In the genomic region with DNA sequence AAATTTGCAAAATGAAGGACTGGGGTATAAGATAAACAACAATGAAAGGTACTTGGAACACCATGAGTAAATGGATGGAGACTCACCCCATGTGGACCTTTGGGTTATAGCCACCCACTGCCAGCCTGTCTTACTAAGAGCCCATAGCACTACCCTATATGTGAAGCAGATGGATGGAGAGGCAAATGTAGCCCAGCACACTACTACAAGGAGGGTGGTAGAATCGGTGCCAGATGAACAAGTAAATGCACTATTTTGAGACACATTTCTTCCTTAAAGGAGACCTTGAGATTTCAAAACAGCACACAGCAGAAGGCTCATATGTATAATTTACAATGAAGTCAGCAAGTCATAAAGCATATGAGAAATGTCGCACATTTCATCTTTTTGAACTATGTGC, we compare ENCODE assay signal across 23 mouse cellular contexts.
DNase-seq lines count a peak whose midpoint lies in the region; ATAC-seq lines count a peak whose summit lies in the region.
"Had no signal": no experiment of that assay in that cellular context is flagged by ENCODE, and none has a peak within 500 bp of the region (broad histone marks: within the 10 kb centered on the region; RNA-seq: fewer than 3 reads in every experiment).

No protein-coding gene starts in this region.

- intact Hi-C loops in left cerebral cortex, postnatal 25 days (cut with DNase I): no loop called here

- no peaks in the 10 kb centered on the region for H3K9me3 ChIP-seq in neural tube, embryonic 15.5 days (replicated peaks)
- H3K9me3 ChIP-seq: embryonic facial prominence, embryonic 13.5 days; embryonic facial prominence, embryonic 15.5 days; forebrain, embryonic 13.5 days; forebrain, embryonic 15.5 days had no signal

- peak; percentile 92 for ATAC-seq in frontal cortex, adult (ENCODE audit: low TSS enrichment)
- no peak for ATAC-seq in neural tube, embryonic 15.5 days (ENCODE audit: low FRiP score)
- ATAC-seq: forebrain, embryonic 13.5 days; forebrain, embryonic 15.5 days had no signal

- H3K4me3 ChIP-seq in neural tube, embryonic 15.5 days (replicated peaks): no peak overlapping the region
- H3K4me3 ChIP-seq: embryonic facial prominence, embryonic 13.5 days; embryonic facial prominence, embryonic 15.5 days; erythroblast, embryonic 14.5 days; forebrain, embryonic 10.5 days; forebrain, embryonic 13.5 days; forebrain, embryonic 15.5 days had no signal

- H3K4me2 ChIP-seq in neural tube, embryonic 15.5 days: no peak overlapping the region
- H3K4me2 ChIP-seq: embryonic facial prominence, embryonic 13.5 days; embryonic facial prominence, embryonic 15.5 days; forebrain, embryonic 13.5 days; forebrain, embryonic 15.5 days had no signal

- no peak overlapping the region for H3K9ac ChIP-seq in neural tube, embryonic 15.5 days (replicated peaks)
- H3K9ac ChIP-seq: embryonic facial prominence, embryonic 13.5 days; embryonic facial prominence, embryonic 15.5 days; forebrain, embryonic 13.5 days; forebrain, embryonic 15.5 days had no signal

- H3K4me1 ChIP-seq in neural tube, embryonic 15.5 days: no peaks in the 10 kb centered on the region
- H3K4me1 ChIP-seq: embryonic facial prominence, embryonic 13.5 days; embryonic facial prominence, embryonic 15.5 days; forebrain, embryonic 10.5 days; forebrain, embryonic 13.5 days; forebrain, embryonic 15.5 days had no signal

- H3K27ac ChIP-seq in neural tube, embryonic 15.5 days (replicated peaks): no peak overlapping the region
- H3K27ac ChIP-seq: embryonic facial prominence, embryonic 13.5 days; embryonic facial prominence, embryonic 15.5 days; forebrain, embryonic 10.5 days; forebrain, embryonic 13.5 days; forebrain, embryonic 15.5 days had no signal

- H3K27me3 ChIP-seq in neural tube, embryonic 15.5 days (replicated peaks): no peaks in the 10 kb centered on the region
- H3K27me3 ChIP-seq: embryonic facial prominence, embryonic 13.5 days; embryonic facial prominence, embryonic 15.5 days; forebrain, embryonic 13.5 days; forebrain, embryonic 15.5 days had no signal

- no peaks in the 10 kb centered on the region for H3K36me3 ChIP-seq in neural tube, embryonic 15.5 days
- H3K36me3 ChIP-seq: embryonic facial prominence, embryonic 13.5 days; embryonic facial prominence, embryonic 15.5 days; forebrain, embryonic 10.5 days; forebrain, embryonic 15.5 days had no signal

- no peak for DNase-seq in frontal cortex, postnatal 25 days (ENCODE audit: low spot score in 2 of 2)
- DNase-seq in left cerebral cortex, postnatal 25 days (ENCODE audit: low spot score in 2 of 2): peak; percentile 9 to 79
- no peak for DNase-seq in left cerebral cortex, adult 11 months (ENCODE audit: low spot score)
- peak; percentile 52 for DNase-seq in brain, adult 2 months (ENCODE audit: low read depth, low spot score)
- peak; percentile 12 to 52 for DNase-seq in frontal cortex, postnatal 36 days (ENCODE audit: low spot score in 2 of 2)
- DNase-seq in retina, embryonic 14.5 days (ENCODE audit: low spot score): no peak
- DNase-seq: adrenal gland, adult 2 months; adrenal gland, postnatal 10 days; adrenal gland, postnatal 25 days; cerebellum, adult 11-12 months; cerebellum, adult 8-10 months; cerebellum, adult 9-11 months; cerebellum, postnatal 14 days; cerebellum, postnatal 36 days; embryo, embryonic 11 days had no signal

- whole genome bisulfite sequencing in neural tube, embryonic 15.5 days: 85% methylated on average over 2 of the region's 2 CpGs

Comparison
In these comparisons a context has a peak if more than half of its experiments do, and no peak if none do; other contexts are left out.
1. DNase-seq: peak in left cerebral cortex, postnatal 25 days (2 of 2), brain, adult 2 months (single experiment) and frontal cortex, postnatal 36 days (2 of 2); none in frontal cortex, postnatal 25 days (0 of 2), left cerebral cortex, adult 11 months (single experiment) and retina, embryonic 14.5 days (single experiment).